Mouse (Mus musculus) midbrain, embryonic 16.5 days (tissue): ENCODE data around the gene Hoxd12. TPM values are rescaled to one million over a fixed set of nuclear protein-coding genes. Genes with fewer than 3 reads are reported as not detected.

Experiments
- ATAC-seq: fragments of 200-750 bp; cut with Nextera tagmentation; 2 replicates; pipeline ENCODE4 v1.8.0; 2017; ENCODE audit warnings: moderate TSS enrichment
- H3K27ac ChIP-seq: fragments of 300-500 bp; sonication (generic); 2 replicates; pipeline ENCODE4 v1.5.1; 2014; ENCODE audit warnings: mild to moderate bottlenecking, low read length, mixed read lengths
- H3K27me3 ChIP-seq: fragments of 300-500 bp; sonication (generic); 2 replicates; pipeline ENCODE4 v1.6.1; 2014; ENCODE audit warnings: low read depth, low read length, mixed read lengths; ENCODE audit not compliant: control insufficient read depth, insufficient read depth
- H3K36me3 ChIP-seq: fragments of 300-500 bp; sonication (generic); 2 replicates; pipeline ENCODE4 v1.6.1; 2014; ENCODE audit warnings: mild to moderate bottlenecking, low read length, moderate library complexity, mixed read lengths; ENCODE audit not compliant: control insufficient read depth, insufficient read depth
- H3K4me1 ChIP-seq: fragments of 300-500 bp; sonication (generic); 2 replicates; pipeline ENCODE4 v1.6.1; 2014; ENCODE audit warnings: mild to moderate bottlenecking, low read length, mixed read lengths; ENCODE audit not compliant: control insufficient read depth, insufficient read depth
- H3K4me2 ChIP-seq: fragments of 300-500 bp; sonication (generic); 2 replicates; pipeline ENCODE4 v1.6.1; 2014; ENCODE audit warnings: mild to moderate bottlenecking, low read length, mixed read lengths
- H3K4me3 ChIP-seq: fragments of 300-500 bp; sonication (generic); 2 replicates; pipeline ENCODE4 v1.5.1; 2014; ENCODE audit warnings: low read depth, mild to moderate bottlenecking, low read length, moderate library complexity, mixed read lengths
- H3K9ac ChIP-seq: fragments of 300-500 bp; sonication (generic); 2 replicates; pipeline ENCODE4 v1.6.1; 2014; ENCODE audit warnings: low read depth, low read length, mixed read lengths
- H3K9me3 ChIP-seq: fragments of 300-500 bp; sonication (generic); replicated peaks from 2 replicates; pipeline ENCODE4 v1.6.1; 2014; ENCODE audit warnings: mild to moderate bottlenecking, low read length, mixed read lengths; ENCODE audit not compliant: control insufficient read depth, poor library complexity, severe bottlenecking
- WGBS: fragments of 180-500 bp; shearing (Covaris S2); extraction: QIAGEN DNeasy Blood & Tissue Kit; methylation state at CpG from one replicate; pipeline ENCODE4 v1.1.7; 2014; 5-methylcytosine and 5-hydroxymethylcytosine counted together
- polyA plus RNA-seq: library from polyadenylated mRNA; unstranded; fragments of >200 nt; fragmentation: Nextera tagmentation; extraction: Ambion mirVana; gene quantifications from 2 replicates; pipeline ENCODE4 v1.2.1, GENCODE M21; 2015

Gene Hoxd12
- polyA plus RNA-seq, 1 experiment from 2014 or later = not detected

GRCm38 (mm10) chr2:74720955-74721491 is 46.2 kb downstream of the Hoxd12 start:
- H3K27ac ChIP-seq = no peak overlapping the region
- H3K27me3 ChIP-seq = peaks cover 96% of the 10 kb centered on the region
- no peak overlapping the region for H3K4me3 ChIP-seq
- ATAC-seq = no peak
- H3K4me2 ChIP-seq = no peak overlapping the region
- no peaks in the 10 kb centered on the region for H3K36me3 ChIP-seq
- 1% methylated on average over 5 of the region's 5 CpGs for WGBS
- H3K4me1 ChIP-seq = no peaks in the 10 kb centered on the region
- no peaks in the 10 kb centered on the region for H3K9me3 ChIP-seq
- no peak overlapping the region for H3K9ac ChIP-seq

DNA sequence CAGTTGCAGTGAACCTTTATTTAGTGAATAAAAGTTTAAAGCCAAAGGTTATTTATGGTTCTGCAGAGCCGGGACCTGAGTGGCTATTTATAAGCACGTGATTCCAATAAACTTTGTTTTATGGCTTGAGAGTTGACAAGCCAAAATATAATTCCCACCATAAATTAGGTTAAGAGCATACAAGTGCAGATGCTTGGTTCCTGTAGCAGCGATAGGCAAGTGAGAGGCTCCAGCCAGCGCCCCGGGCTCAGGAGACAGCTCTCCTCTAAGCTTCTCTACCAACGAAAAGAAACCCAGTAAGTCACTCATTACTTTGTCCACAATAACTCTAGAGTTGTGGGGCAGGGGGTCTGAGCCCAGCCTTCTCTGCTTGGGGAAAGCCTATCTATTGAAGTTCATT is 47.1 kb downstream of the Hoxd12 start:
- Histone ChIP-seq H3K36me3 (no peaks in the 10 kb centered on the region), H3K9ac (no peak overlapping the region), H3K4me3 (no peak overlapping the region), H3K4me1 (no peaks in the 10 kb centered on the region), H3K27me3 (peaks cover 96% of the 10 kb centered on the region), H3K4me2 (no peak overlapping the region), H3K9me3 (no peaks in the 10 kb centered on the region), H3K27ac (no peak overlapping the region)
- WGBS = 6% methylated on average over 6 of the region's 6 CpGs
- ATAC-seq = no peak

GRCm38 (mm10) chr2:74722949-74723348 is 48.1 kb downstream of the Hoxd12 start:
- Histone ChIP-seq H3K27ac (no peak overlapping the region), H3K9ac (no peak overlapping the region), H3K4me2 (no peak overlapping the region), H3K4me3 (no peak overlapping the region), H3K27me3 (peaks cover 96% of the 10 kb centered on the region), H3K36me3 (no peaks in the 10 kb centered on the region), H3K4me1 (no peaks in the 10 kb centered on the region; the same call in 1 of the 2 replicates), H3K9me3 (no peaks in the 10 kb centered on the region)
- 2% methylated on average over 8 of the region's 8 CpGs for WGBS
- ATAC-seq = no peak

GRCm38 (mm10) chr2:74724244-74725015 is 49.6 kb downstream of the Hoxd12 start:
- H3K4me1 ChIP-seq = no peaks in the 10 kb centered on the region; the same call in 1 of the 2 replicates

DNA sequence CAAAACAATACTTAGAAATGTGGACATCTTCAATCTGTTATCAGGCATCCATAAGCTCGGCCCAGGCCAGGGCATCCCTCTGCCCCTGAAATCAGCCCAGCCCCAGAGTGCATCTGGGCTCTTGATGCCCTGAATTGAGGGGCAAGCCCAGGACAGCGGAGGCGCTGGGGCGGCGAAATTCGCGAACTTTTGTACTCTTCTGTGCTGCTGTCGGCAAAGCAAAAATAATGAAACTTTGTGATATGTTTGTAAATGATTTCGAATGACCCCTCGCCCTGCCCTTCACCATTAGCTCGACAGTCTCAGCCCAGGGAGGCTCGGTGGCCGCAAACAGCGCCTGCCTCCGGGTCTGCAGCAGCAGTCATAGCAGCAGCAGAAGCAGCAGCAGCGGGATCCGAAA is 50.4 kb downstream of the Hoxd12 start:
- H3K4me2 ChIP-seq = no peak overlapping the region
- no peak overlapping the region for H3K27ac ChIP-seq
- no peaks in the 10 kb centered on the region; the same call in 1 of the 2 replicates for H3K4me1 ChIP-seq
- no peak overlapping the region for H3K4me3 ChIP-seq
- ATAC-seq = no peak
- H3K9me3 ChIP-seq = no peaks in the 10 kb centered on the region
- no peak overlapping the region for H3K9ac ChIP-seq
- WGBS = 1% methylated on average over 17 of the region's 17 CpGs
- H3K36me3 ChIP-seq = no peaks in the 10 kb centered on the region
- peaks cover 91% of the 10 kb centered on the region for H3K27me3 ChIP-seq

More at GRCm38 (mm10) chr2:74724244-74725015, 49.6 kb downstream of the Hoxd12 start:
- Histone ChIP-seq H3K4me2 (no peak overlapping the region), H3K9me3 (no peaks in the 10 kb centered on the region), H3K4me3 (no peak overlapping the region), H3K27ac (no peak overlapping the region), H3K9ac (no peak overlapping the region), H3K27me3 (peaks cover 93% of the 10 kb centered on the region), H3K36me3 (no peaks in the 10 kb centered on the region)
- WGBS = 6% methylated on average over 7 of the region's 7 CpGs
- ATAC-seq = no peak

- no peak for ATAC-seq
- 4% methylated on average over 5 of the region's 5 CpGs for WGBS
- no peak within 1 kb of the TSS for H3K27ac ChIP-seq
- H3K4me1 ChIP-seq = no peaks in the 10 kb centered on the region; the same call in 1 of the 2 replicates
- peak within 1 kb of the TSS; percentile 18 for H3K4me2 ChIP-seq
- peaks cover 90% of the 10 kb centered on the region for H3K27me3 ChIP-seq
- H3K9ac ChIP-seq = no peak within 1 kb of the TSS
- H3K4me3 ChIP-seq = 0 out of 2 replicates have a peak within 1 kb of the TSS, but pooled peaks have one; percentile 3
- no peaks in the 10 kb centered on the region for H3K36me3 ChIP-seq
- H3K9me3 ChIP-seq = no peaks in the 10 kb centered on the region
These were observed 51.7 kb downstream of the Hoxd12 start, which contains the start of gene Gm28230 for GRCm38 (mm10) chr2:74726551-74726950. Gm28230 (plus strand) TSS chr2:74726728.

- peak overlapping the region; percentile 18 for H3K4me2 ChIP-seq
- H3K9me3 ChIP-seq = no peaks in the 10 kb centered on the region
- no peak overlapping the region for H3K9ac ChIP-seq
- H3K4me3 ChIP-seq = 0 out of 2 replicates have a peak overlapping the region, but pooled peaks have one; percentile 3
- no peaks in the 10 kb centered on the region for H3K36me3 ChIP-seq
- ATAC-seq = no peak
- H3K4me1 ChIP-seq = no peaks in the 10 kb centered on the region; the same call in 1 of the 2 replicates
- no peak overlapping the region for H3K27ac ChIP-seq
- 2% methylated on average over 32 of the region's 43 CpGs for WGBS
- peaks cover 89% of the 10 kb centered on the region for H3K27me3 ChIP-seq
These were observed 52.3 kb downstream of the Hoxd12 start for GRCm38 (mm10) chr2:74726973-74727639.
